Mouse (Mus musculus) liver, adult 2 months (tissue): ENCODE data around the gene Olfr301.

Experiments used
- CTCF ChIP-seq: fragments of 200-500 bp; IDR thresholded peaks from 2 replicates; pipeline ENCODE4 v1.5.1; 2011; ENCODE audit warnings: low read depth, low read length, control low read depth
- POLR2A ChIP-seq: fragments of 200-500 bp; IDR thresholded peaks from 2 replicates; pipeline ENCODE4 v1.6.1; 2011; ENCODE audit warnings: low read length, control low read depth; ENCODE audit not compliant: insufficient read depth; ENCODE audit errors: extremely low read depth

- TF ChIP-seq CTCF (no peak), POLR2A (no peak)
These were observed at the start of gene Olfr301 for GRCm38 (mm10) chr7:86403546-86403945.
